Mouse (Mus musculus): ENCODE data around the gene Tmem270.

GRCm38 (mm10) chr5:134955491-134955890, 49.0 kb upstream of the Tmem270 start:
- TF ChIP-seq MAFK (IDR thresholded peaks at IDR 0.05; ENCODE audit: insufficient read depth, low read depth, low read length) (no peak), CHD2 (IDR thresholded peaks at IDR 0.05; ENCODE audit: low read depth, low read length) (no peak), ZNF384 (IDR thresholded peaks at IDR 0.05; ENCODE audit: low read depth, low read length) (no peak), ZC3H11A (IDR thresholded peaks at IDR 0.05; ENCODE audit: borderline replicate concordance, low read depth, low read length) (no peak)
